Mouse (Mus musculus) intestine, embryonic 14.5 days (tissue): ENCODE data around the gene Cdc42ep1. TPM values are rescaled to one million over a fixed set of nuclear protein-coding genes. Genes with fewer than 3 reads are reported as not detected.

Experiments used
- ATAC-seq: fragments of 200-750 bp; cut with Nextera tagmentation; replicated peaks from 2 replicates; pipeline ENCODE4 v1.8.0; 2017; ENCODE audit warnings: low read depth, moderate number of reproducible peaks, moderate TSS enrichment, moderate library complexity; ENCODE audit not compliant: low FRiP score, low TSS enrichment
- DNase-seq: peaks from one replicate; pipeline ENCODE4 v3.0.0-alpha.2; 2018; ENCODE audit warnings: low spot score
- H3K27ac ChIP-seq: fragments of 300-500 bp; sonication (generic); 2 replicates; pipeline ENCODE4 v1.5.1; 2014; ENCODE audit warnings: low read depth, mild to moderate bottlenecking, control low read depth
- H3K27me3 ChIP-seq: fragments of 300-500 bp; sonication (generic); replicated peaks from 2 replicates; pipeline ENCODE4 v1.6.1; 2014; ENCODE audit warnings: low read length, control low read depth; ENCODE audit not compliant: control insufficient read depth, insufficient read depth
- H3K36me3 ChIP-seq: fragments of 300-500 bp; sonication (generic); 2 replicates; pipeline ENCODE4 v1.6.1; 2014; ENCODE audit warnings: low read length, control low read depth; ENCODE audit not compliant: control insufficient read depth, insufficient read depth
- H3K4me1 ChIP-seq: fragments of 300-500 bp; sonication (generic); replicated peaks from 2 replicates; pipeline ENCODE4 v1.6.1; 2014; ENCODE audit warnings: low read length, control low read depth, mixed read lengths; ENCODE audit not compliant: control insufficient read depth, insufficient read depth
- H3K4me2 ChIP-seq: fragments of 300-500 bp; sonication (generic); 2 replicates; pipeline ENCODE4 v1.6.1; 2014; ENCODE audit warnings: low read length
- H3K4me3 ChIP-seq: fragments of 300-500 bp; sonication (generic); 2 replicates; pipeline ENCODE4 v1.5.1; 2014; ENCODE audit warnings: low read depth, low read length, control low read depth, mixed read lengths
- H3K9ac ChIP-seq: fragments of 300-500 bp; sonication (generic); 2 replicates; pipeline ENCODE4 v1.6.1; 2014; ENCODE audit warnings: mild to moderate bottlenecking, low read length
- H3K9me3 ChIP-seq: fragments of 300-500 bp; sonication (generic); 2 replicates; pipeline ENCODE4 v1.6.1; 2016; ENCODE audit warnings: low read length, control low read depth; ENCODE audit not compliant: control insufficient read depth
- WGBS: fragments of 180-500 bp; shearing (Covaris S2); extraction: QIAGEN DNeasy Blood & Tissue Kit; methylation state at CpG from one replicate; pipeline ENCODE4 v1.1.7; 2014; 5-methylcytosine and 5-hydroxymethylcytosine counted together
- microRNA-seq: library from miRNA; unstranded; fragments of <30 nt; microRNA quantifications from one replicate; pipeline ENCODE4, GENCODE M21; 2016
- polyA plus RNA-seq: library from polyadenylated mRNA; unstranded; fragments of >200 nt; fragmentation: Nextera tagmentation; extraction: Ambion mirVana; gene quantifications from 2 replicates; pipeline ENCODE4 v1.2.1, GENCODE M21; 2014

Gene Cdc42ep1
- polyA plus RNA-seq, 1 experiment from 2014 or later: 45.7 TPM

DNA sequence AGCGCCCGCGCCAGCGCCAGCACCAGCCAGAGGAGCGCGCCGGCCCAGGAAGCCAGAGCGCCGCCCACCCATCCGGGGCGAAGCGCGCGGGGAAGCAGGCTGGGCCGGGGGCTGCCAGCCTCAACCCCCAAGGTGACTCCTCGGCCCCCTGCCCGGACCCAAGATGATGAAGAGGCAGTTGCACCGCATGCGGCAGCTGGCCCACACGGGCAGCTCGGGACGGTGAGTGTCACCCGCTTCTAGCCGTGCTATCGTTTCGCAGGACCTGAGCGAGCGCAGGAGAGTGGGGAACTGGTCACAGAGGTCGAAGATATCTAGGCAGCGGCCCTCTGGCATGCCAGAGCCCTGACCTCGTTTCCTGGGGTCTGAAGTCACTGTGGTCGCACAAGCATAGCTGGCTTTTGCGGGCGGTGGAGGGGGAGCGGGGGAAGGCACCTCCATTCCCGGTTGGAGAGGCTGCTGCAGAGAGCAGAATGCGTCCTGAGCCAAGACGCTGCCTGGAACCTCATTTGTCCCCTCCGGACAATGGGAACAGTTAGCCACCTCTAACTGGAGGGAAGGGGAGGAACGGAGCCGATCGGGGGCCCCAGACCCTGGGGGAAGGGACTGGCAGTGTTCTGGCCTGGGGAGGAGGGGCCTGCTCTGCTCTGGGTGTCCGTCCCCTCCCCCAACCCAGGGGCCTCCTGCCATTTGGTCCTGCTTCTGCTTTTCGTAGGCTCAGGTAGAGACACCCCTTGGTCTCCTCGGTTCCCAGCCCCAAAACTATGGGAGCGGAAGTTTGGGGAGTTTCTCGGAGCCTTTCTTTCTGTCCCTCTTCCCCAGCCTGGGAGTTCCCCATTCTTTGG is 57.5 kb downstream of the Cdc42ep1 start, which contains the start of gene Sh3bp1:
TSS of gene Sh3bp1 (plus strand) at position 29 of the 845 bp plus-strand sequence.
- Histone ChIP-seq H3K36me3 (peaks cover 23% of the 10 kb centered on the region), H3K27ac (peak within 1 kb of the TSS; percentile 48), H3K9ac (peak within 1 kb of the TSS; percentile 70), H3K4me1 (peaks cover 29% of the 10 kb centered on the region), H3K27me3 (no peaks in the 10 kb centered on the region), H3K4me2 (peak within 1 kb of the TSS; percentile 71), H3K9me3 (no peaks in the 10 kb centered on the region), H3K4me3 (peak within 1 kb of the TSS; percentile 78)
- DNase-seq (peak; percentile 81), ATAC-seq (peak; percentile 68)
- under 1% methylated on average over 44 of the region's 47 CpGs for WGBS

Small RNA genes within 50 kb of the gene (microRNA-seq; reads per million reads assigned to microRNA genes)
- gene Mir6955: 0.59 reads per million

Other genes starting within 250 kb of the Cdc42ep1 start
- gene Cyth4, start 245.6 kb upstream of the Cdc42ep1 start, polyA plus RNA-seq: 3.5 and 4.3 TPM in 2 replicates
- 0.03 TPM in 1 of 2 replicates, not detected in the other for gene Elfn2, start 123.9 kb upstream of the Cdc42ep1 start, polyA plus RNA-seq
- 18.4 and 19.1 TPM in 2 replicates for gene Mfng, start 69.1 kb upstream of the Cdc42ep1 start, polyA plus RNA-seq
- gene Card10, start 39.6 kb upstream of the Cdc42ep1 start, polyA plus RNA-seq: 7.3 and 8.6 TPM in 2 replicates
- 776 and 848 TPM in 2 replicates for gene Lgals2, start 12.9 kb downstream of the Cdc42ep1 start, polyA plus RNA-seq
- 38.1 and 44.4 TPM in 2 replicates for gene Gga1, start 34.6 kb downstream of the Cdc42ep1 start, polyA plus RNA-seq
- 0.62 and 0.86 TPM in 2 replicates for gene Gm49510, start 57.0 kb downstream of the Cdc42ep1 start, polyA plus RNA-seq
- 30.2 and 35.5 TPM in 2 replicates for gene Sh3bp1, start 57.1 kb downstream of the Cdc42ep1 start, polyA plus RNA-seq
- gene Pdxp, start 71.3 kb downstream of the Cdc42ep1 start, polyA plus RNA-seq: 16.3 and 17.5 TPM in 2 replicates
- 1,194 and 1,197 TPM in 2 replicates for gene Lgals1, start 84.1 kb downstream of the Cdc42ep1 start, polyA plus RNA-seq
- gene Nol12, start 92.3 kb downstream of the Cdc42ep1 start, polyA plus RNA-seq: 46.0 and 53.5 TPM in 2 replicates
- gene Triobp, start 105.1 kb downstream of the Cdc42ep1 start, polyA plus RNA-seq: 49.0 and 52.2 TPM in 2 replicates
- 160 and 192 TPM in 2 replicates for gene H1f0, start 185.8 kb downstream of the Cdc42ep1 start, polyA plus RNA-seq
- 1.0 and 1.1 TPM in 2 replicates for gene Galr3, start 199.3 kb downstream of the Cdc42ep1 start, polyA plus RNA-seq
- 49.4 and 50.0 TPM in 2 replicates for gene Ankrd54, start 220.3 kb downstream of the Cdc42ep1 start, polyA plus RNA-seq
- 244 and 264 TPM in 2 replicates for gene Eif3l, start 232.6 kb downstream of the Cdc42ep1 start, polyA plus RNA-seq